Mouse (Mus musculus): ENCODE results near the gene Gstm4.
A peak's percentile ranks its signal among the peaks of the same experiment; 100 is the strongest.
"Not testable (repeated sequence)": the region's sequence is repeated elsewhere in the genome, so short reads cannot be mapped to it uniquely, and the experiment has no call there.

The Gstm4 gene

GRCm38 (mm10) chr3:108018190-108018820 lies 26.4 kb downstream of the Gstm4 start:
- DNase-seq (ENCODE audit: low spot score in 2 of 2), result no peak

GRCm38 (mm10) chr3:108017473-108018189 lies 27.1 kb downstream of the Gstm4 start, which contains the start of gene Gstm1:
Gene Gstm1 (minus strand): TSS chr3:108017973.
- DNase-seq (ENCODE audit: low spot score in 2 of 2), result peak; percentile 99

- DNase-seq (ENCODE audit: low spot score in 2 of 2), result not testable (repeated sequence)
Measured at GRCm38 (mm10) chr3:108016468-108016867, 28.2 kb downstream of the Gstm4 start.

GRCm38 (mm10) chr3:108014974-108015346 lies 29.7 kb downstream of the Gstm4 start:
- no peak for DNase-seq (ENCODE audit: low spot score in 2 of 2)

GRCm38 (mm10) chr3:108014098-108014973 lies 30.4 kb downstream of the Gstm4 start:
- peak in 1 of 2 experiments; percentile 37 for DNase-seq (ENCODE audit: low spot score in 2 of 2)

GRCm38 (mm10) chr3:108013331-108013871 lies 31.3 kb downstream of the Gstm4 start:
- peak; percentile 74 to 83 for DNase-seq (ENCODE audit: low spot score in 2 of 2)

- no peak for DNase-seq (ENCODE audit: low spot score in 2 of 2)
Measured at GRCm38 (mm10) chr3:108011558-108011957, 33.1 kb downstream of the Gstm4 start.

GRCm38 (mm10) chr3:108010286-108010685 lies 34.4 kb downstream of the Gstm4 start:
- DNase-seq (ENCODE audit: low spot score in 2 of 2), result peak; percentile 61 to 71

- DNase-seq (ENCODE audit: low spot score in 2 of 2), result peak; percentile 46 to 66
Measured at GRCm38 (mm10) chr3:108002021-108002420, 42.7 kb downstream of the Gstm4 start.

GRCm38 (mm10) chr3:107999491-107999890 lies 45.2 kb downstream of the Gstm4 start:
- DNase-seq (ENCODE audit: low spot score in 2 of 2), result no peak

- no peak for DNase-seq (ENCODE audit: low spot score in 2 of 2)
Measured at GRCm38 (mm10) chr3:107998591-107998990, 46.1 kb downstream of the Gstm4 start.

GRCm38 (mm10) chr3:107996576-107996975 lies 48.1 kb downstream of the Gstm4 start:
- no peak for DNase-seq (ENCODE audit: low spot score in 2 of 2)

- DNase-seq (ENCODE audit: low spot score in 2 of 2), result not testable (repeated sequence)
Measured at GRCm38 (mm10) chr3:107995974-107996373, 48.7 kb downstream of the Gstm4 start.
